Mouse (Mus musculus) liver, embryonic 16.5 days (tissue): ENCODE measurements around the gene Map4k2. TPM values are rescaled to one million over a fixed set of nuclear protein-coding genes. Genes with fewer than 3 reads are reported as not detected.
A peak's percentile ranks its signal among the peaks of the same experiment; 100 is the strongest.

ENCODE experiments used
- ATAC-seq: fragments of 200-750 bp; cut with Nextera tagmentation; 2 replicates; pipeline ENCODE4 v1.8.0; 2017; ENCODE audit warnings: low read depth, mild to moderate bottlenecking, moderate number of reproducible peaks, moderate library complexity
- H3K27ac ChIP-seq: fragments of 300-500 bp; sonication (generic); 2 replicates; pipeline ENCODE4 v1.5.1; 2014; ENCODE audit warnings: mild to moderate bottlenecking, low read length
- H3K27me3 ChIP-seq: fragments of 300-500 bp; sonication (generic); 2 replicates; pipeline ENCODE4 v1.6.1; 2014; ENCODE audit warnings: low read depth, low read length, mixed read lengths; ENCODE audit not compliant: control insufficient read depth, insufficient read depth
- H3K36me3 ChIP-seq: fragments of 300-500 bp; sonication (generic); 2 replicates; pipeline ENCODE4 v1.6.1; 2014; ENCODE audit warnings: mild to moderate bottlenecking; ENCODE audit not compliant: control insufficient read depth, insufficient read depth
- H3K4me1 ChIP-seq: fragments of 300-500 bp; sonication (generic); 2 replicates; pipeline ENCODE4 v1.6.1; 2014; ENCODE audit warnings: low read depth, low read length, mixed read lengths; ENCODE audit not compliant: control insufficient read depth
- H3K4me2 ChIP-seq: fragments of 300-500 bp; sonication (generic); 2 replicates; pipeline ENCODE4 v1.6.1; 2014; ENCODE audit warnings: low read depth, low read length, mixed read lengths
- H3K4me3 ChIP-seq: fragments of 300-500 bp; sonication (generic); 2 replicates; pipeline ENCODE4 v1.5.1; 2014; ENCODE audit warnings: low read depth, mild to moderate bottlenecking, low read length
- H3K9ac ChIP-seq: fragments of 300-500 bp; sonication (generic); 2 replicates; pipeline ENCODE4 v1.6.1; 2014; ENCODE audit warnings: low read depth, low read length
- H3K9me3 ChIP-seq: fragments of 300-500 bp; sonication (generic); replicated peaks from 2 replicates; pipeline ENCODE4 v1.6.1; 2016; ENCODE audit warnings: low read length; ENCODE audit not compliant: control insufficient read depth
- WGBS: fragments of 180-500 bp; shearing (Covaris S2); extraction: QIAGEN DNeasy Blood & Tissue Kit; methylation state at CpG from one replicate; pipeline ENCODE4 v1.1.7; 2014; ENCODE audit not compliant: insufficient replicate concordance; 5-methylcytosine and 5-hydroxymethylcytosine counted together
- polyA plus RNA-seq: library from polyadenylated mRNA; unstranded; fragments of >200 nt; fragmentation: Nextera tagmentation; extraction: Ambion mirVana; gene quantifications from 2 replicates; pipeline ENCODE4 v1.2.1, GENCODE M21; 2015

Gene Map4k2
- polyA plus RNA-seq, 1 experiment from 2014 or later: 8.6 TPM

DNA sequence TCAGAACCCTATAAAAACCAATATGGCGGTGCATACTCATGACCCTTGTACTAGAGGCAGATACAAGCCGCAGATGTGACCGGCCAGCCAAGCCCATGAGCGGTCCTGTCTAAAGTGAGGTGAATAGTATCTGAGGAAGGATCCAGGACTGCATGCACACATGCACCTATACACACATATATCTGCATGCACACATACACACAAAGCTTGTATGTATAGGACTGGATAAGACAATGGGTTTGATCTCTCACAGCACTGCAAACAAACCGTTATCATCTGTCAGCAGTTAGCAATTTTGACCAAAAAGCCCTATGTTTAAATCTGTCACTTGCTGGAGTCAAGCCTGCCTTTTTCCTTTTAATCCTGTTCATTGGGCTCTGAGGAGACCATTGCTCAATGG lies 38.8 kb upstream of the Map4k2 start:
- 57% methylated on average over 5 of the region's 5 CpGs for WGBS
- peak overlapping the region; percentile 96 for H3K27ac ChIP-seq
- peaks cover 87% of the 10 kb centered on the region for H3K4me1 ChIP-seq
- no peak for ATAC-seq
- no peak overlapping the region for H3K9ac ChIP-seq
- H3K36me3 ChIP-seq: peaks cover 14% of the 10 kb centered on the region
- H3K4me2 ChIP-seq: no peak overlapping the region
- H3K4me3 ChIP-seq: no peak overlapping the region
- H3K9me3 ChIP-seq: no peaks in the 10 kb centered on the region
- no peaks in the 10 kb centered on the region for H3K27me3 ChIP-seq

DNA sequence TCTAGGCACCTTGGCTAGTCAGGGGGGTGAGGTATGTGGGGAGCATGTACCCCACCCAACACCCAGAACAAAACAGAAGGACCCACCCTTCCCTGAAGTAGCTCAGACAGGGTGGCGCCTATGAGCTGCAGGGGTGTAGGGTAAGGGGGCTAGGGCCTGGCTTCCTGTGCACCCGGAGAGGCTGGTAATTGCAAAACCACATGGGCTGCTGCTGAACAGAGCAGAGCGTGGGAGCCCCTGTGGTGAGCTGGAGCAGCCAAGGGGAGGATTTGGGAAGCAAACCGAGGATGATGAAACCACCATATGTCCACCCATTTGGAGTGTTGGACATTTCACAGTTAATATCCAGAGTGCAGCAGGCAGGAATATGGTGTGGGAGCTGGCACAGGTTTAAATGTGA lies 38.4 kb upstream of the Map4k2 start:
- no peak overlapping the region for H3K9ac ChIP-seq
- WGBS: 10% methylated on average over 4 of the region's 4 CpGs

DNA sequence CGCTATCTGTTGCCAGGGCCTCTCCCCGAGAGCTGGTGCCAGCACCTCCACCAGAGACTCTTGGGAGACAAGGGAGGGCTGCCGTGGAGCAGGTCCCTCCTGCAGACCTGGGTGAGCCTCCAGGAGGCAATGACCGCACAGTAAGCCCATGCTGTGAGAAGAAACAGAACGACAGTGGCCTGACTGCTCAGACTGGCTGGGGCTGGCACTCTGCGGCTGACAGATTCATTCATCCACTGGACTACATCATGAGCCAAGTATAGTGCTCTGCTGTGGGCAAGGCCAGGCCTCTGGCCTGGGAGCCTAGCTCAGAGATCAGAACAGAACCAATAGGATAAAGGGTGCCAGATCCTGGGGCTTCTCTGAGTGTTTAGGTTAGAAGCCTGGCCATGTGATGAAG lies 37.1 kb upstream of the Map4k2 start:
- no peaks in the 10 kb centered on the region for H3K9me3 ChIP-seq
- peak overlapping the region; percentile 32; the same call in 1 of the 2 replicates for H3K9ac ChIP-seq
- no peaks in the 10 kb centered on the region for H3K27me3 ChIP-seq
- WGBS: 57% methylated on average over 6 of the region's 6 CpGs
- peaks cover 73% of the 10 kb centered on the region for H3K4me1 ChIP-seq
- peak overlapping the region; percentile 43 for H3K27ac ChIP-seq
- H3K4me3 ChIP-seq: no peak overlapping the region
- peaks cover 1% of the 10 kb centered on the region for H3K36me3 ChIP-seq
- ATAC-seq: no peak
- no peak overlapping the region for H3K4me2 ChIP-seq

More for the DNA sequence above, 38.4 kb upstream of the Map4k2 start:
- H3K4me2 ChIP-seq: no peak overlapping the region
- ATAC-seq: no peak
- peaks cover 12% of the 10 kb centered on the region for H3K36me3 ChIP-seq
- no peaks in the 10 kb centered on the region for H3K9me3 ChIP-seq
- H3K4me1 ChIP-seq: peaks cover 84% of the 10 kb centered on the region
- H3K27me3 ChIP-seq: no peaks in the 10 kb centered on the region
- H3K4me3 ChIP-seq: no peak overlapping the region
- peak overlapping the region; percentile 96 for H3K27ac ChIP-seq

DNA sequence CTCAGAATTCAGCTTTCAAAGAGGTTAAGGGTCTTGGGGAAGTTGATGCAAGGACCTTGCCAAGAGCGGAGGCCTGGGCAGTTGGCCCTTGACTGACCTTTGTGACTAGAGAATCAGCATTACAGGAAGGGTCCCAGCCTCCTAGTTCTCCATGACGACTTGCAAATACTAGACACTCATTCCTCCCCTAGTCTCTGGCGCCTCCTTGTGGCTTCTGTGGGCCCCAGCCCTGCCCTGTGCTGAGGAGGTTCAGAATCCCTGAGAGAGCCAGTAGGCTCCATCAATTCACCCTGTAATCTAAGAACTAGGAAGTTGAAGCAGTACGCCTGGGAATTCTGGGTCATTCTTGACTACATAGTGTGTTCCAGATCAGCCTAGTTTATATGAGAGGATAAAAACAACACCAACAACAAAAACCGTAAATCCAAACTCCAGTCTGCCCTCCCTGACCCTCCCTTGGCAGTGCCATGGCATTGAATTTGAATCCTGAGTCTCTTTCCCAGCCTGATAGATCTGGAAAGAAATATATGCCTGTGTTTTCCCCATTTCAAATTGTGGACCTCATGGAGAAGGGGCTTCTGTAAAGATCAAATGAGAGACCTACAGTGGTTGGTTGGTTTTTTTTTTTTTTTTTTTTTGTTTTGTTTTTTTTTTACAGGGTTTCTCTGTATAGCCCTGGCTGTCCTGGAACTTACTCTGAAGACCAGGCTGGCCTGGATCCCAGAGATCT lies 36.0 kb upstream of the Map4k2 start:
- H3K4me1 ChIP-seq: peaks cover 61% of the 10 kb centered on the region
- ATAC-seq: peak; percentile 31
- no peak overlapping the region for H3K27ac ChIP-seq
- H3K4me3 ChIP-seq: no peak overlapping the region
- H3K27me3 ChIP-seq: no peaks in the 10 kb centered on the region
- peak overlapping the region; percentile 18; the same call in 1 of the 2 replicates for H3K9ac ChIP-seq
- no peak overlapping the region for H3K4me2 ChIP-seq
- no peaks in the 10 kb centered on the region for H3K36me3 ChIP-seq
- WGBS: 20% methylated on average over 5 of the region's 5 CpGs
- no peaks in the 10 kb centered on the region for H3K9me3 ChIP-seq

DNA sequence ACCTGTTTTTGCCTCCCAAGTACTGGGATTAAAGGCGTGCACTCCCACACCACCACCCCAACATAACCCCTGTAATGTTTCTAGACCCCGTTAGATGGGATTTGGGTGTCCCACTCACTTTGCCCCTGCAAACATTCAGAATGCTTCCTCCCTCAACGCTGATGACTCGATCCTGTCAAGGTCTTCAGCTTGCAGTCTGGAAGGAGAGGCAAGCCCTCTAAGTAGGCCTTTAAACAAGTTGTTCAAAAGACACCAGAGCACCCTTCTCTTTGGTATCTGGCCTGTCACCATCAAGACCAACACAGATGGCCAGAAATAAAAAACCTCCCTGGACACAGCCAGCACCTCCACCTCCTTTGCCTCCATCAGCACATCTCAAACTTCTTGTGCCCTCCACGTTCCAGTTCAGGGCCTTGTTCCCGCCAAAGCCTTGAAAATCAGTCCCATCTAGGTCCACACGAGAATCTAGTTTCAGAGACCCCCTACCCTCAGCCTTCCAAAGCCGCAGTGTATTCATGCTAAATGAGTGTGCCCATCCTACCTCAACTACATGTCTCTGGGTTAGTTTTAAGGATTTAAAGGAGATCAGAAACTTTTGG lies 35.3 kb upstream of the Map4k2 start:
- peak overlapping the region; percentile 72 for H3K4me3 ChIP-seq
- WGBS: 54% methylated on average over 8 of the region's 8 CpGs
- H3K4me2 ChIP-seq: peak overlapping the region; percentile 96
- H3K9ac ChIP-seq: peak overlapping the region; percentile 80
- H3K4me1 ChIP-seq: peaks cover 55% of the 10 kb centered on the region
- peak overlapping the region; percentile 80 for H3K27ac ChIP-seq
- no peaks in the 10 kb centered on the region for H3K27me3 ChIP-seq
- ATAC-seq: no peak
- no peaks in the 10 kb centered on the region for H3K36me3 ChIP-seq
- no peaks in the 10 kb centered on the region for H3K9me3 ChIP-seq

DNA sequence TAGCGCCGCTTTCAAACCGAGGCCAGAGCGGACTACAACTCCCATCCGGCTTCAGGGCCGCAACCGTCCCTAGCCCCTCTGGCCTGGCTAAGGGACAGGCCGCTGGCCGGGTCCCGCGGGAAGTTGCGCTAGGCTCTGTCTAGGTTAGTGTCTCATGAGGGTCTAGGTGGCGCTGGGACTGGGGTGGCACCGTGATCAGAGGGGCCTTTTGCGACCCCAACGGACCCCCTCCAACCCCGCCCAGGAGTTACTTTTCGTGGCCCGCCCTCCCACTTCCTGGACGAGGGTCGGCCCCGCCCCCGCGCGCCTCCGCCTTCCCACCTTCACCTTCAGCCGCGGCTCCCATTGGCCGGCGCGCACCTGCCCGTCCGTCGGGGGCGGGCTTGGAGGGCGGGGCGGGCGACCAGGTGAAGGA lies 34.8 kb upstream of the Map4k2 start, which contains the start of gene Cdc42bpg:
Gene Cdc42bpg (plus strand): TSS at position 320 of the 415 bp plus-strand sequence.
- Histone ChIP-seq H3K9ac (peak within 1 kb of the TSS; percentile 80), H3K4me2 (peak within 1 kb of the TSS; percentile 96), H3K4me1 (peaks cover 49% of the 10 kb centered on the region), H3K9me3 (no peaks in the 10 kb centered on the region), H3K27me3 (no peaks in the 10 kb centered on the region), H3K36me3 (no peaks in the 10 kb centered on the region), H3K4me3 (peak within 1 kb of the TSS; percentile 72), H3K27ac (peak within 1 kb of the TSS; percentile 80)
- ATAC-seq: peak; percentile 87
- under 1% methylated on average over 34 of the region's 38 CpGs for WGBS

DNA sequence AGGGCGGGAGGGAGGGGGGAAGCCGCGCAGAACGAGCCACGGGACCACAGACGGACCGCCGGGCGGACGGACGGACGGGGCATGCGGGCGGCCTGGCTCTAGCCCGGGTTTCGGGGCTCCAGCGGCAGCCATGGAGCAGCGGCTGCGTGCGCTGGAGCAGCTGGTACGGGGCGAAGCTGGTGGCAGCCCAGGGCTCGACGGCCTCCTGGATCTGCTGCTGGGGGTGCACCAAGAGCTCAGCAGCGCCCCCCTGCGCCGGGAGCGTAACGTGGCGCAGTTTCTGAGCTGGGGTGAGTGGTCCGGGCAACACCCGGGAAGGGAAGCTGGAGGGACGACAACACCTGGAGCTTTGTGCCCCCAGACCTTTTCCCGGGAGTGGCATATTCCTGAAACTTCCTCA lies 34.3 kb upstream of the Map4k2 start:
- 0% methylated on average over 33 of the region's 34 CpGs for WGBS
- Histone ChIP-seq H3K27ac (peak overlapping the region; percentile 55), H3K4me1 (peaks cover 45% of the 10 kb centered on the region)

DNA sequence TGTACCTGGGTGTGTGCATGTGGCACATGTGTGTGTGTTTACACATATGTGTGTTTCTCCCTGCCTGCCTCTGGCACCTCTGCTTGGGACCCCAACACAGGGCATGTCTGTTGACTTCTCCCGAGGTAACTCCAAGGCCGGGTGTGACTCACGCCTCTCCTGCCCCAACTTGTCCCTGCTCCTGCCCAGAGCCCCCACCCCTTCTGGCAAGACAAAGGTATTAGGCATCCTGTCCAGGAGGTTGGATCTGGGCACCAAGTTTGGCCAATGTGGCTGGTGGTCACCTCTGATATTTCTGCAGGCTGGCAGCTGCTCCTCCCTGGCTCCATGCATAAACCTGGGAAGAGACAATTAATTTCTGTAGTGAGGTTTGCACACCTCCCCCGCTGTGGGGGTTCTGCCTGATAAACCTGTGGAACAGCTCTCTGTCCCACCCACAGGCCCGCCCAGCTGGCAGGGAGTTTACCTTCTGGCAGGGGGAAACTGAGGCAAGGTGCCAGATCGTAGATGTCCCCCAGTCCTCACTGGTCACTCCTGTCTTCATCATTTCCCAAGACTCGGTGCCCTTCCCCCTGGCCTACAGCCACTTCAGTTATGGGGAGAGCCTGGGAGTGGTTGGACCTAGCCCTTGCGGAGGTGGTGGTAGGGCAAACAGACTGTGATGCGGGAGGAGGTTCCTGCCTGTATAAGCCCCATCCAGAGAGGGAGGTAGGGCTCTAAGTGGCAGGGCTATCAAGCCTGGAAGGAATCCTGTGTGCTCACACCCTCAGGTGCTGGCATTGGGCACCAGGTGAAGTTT lies 33.0 kb upstream of the Map4k2 start:
- Histone ChIP-seq H3K27me3 (no peaks in the 10 kb centered on the region), H3K27ac (no peak overlapping the region), H3K9ac (no peak overlapping the region), H3K4me3 (no peak overlapping the region), H3K4me1 (peaks cover 32% of the 10 kb centered on the region), H3K36me3 (no peaks in the 10 kb centered on the region), H3K4me2 (peak overlapping the region; percentile 96; the same call in 1 of the 2 replicates), H3K9me3 (no peaks in the 10 kb centered on the region)
- peak; percentile 12; the same call in 1 of the 2 replicates for ATAC-seq
- WGBS: 64% methylated on average over 9 of the region's 9 CpGs

More for the DNA sequence above, 34.3 kb upstream of the Map4k2 start:
- H3K27me3 ChIP-seq: no peaks in the 10 kb centered on the region
- H3K4me2 ChIP-seq: peak overlapping the region; percentile 96
- H3K9me3 ChIP-seq: no peaks in the 10 kb centered on the region
- peak overlapping the region; percentile 80 for H3K9ac ChIP-seq
- H3K36me3 ChIP-seq: no peaks in the 10 kb centered on the region
- peak; percentile 51 for ATAC-seq
- H3K4me3 ChIP-seq: peak overlapping the region; percentile 72
